Mouse (Mus musculus) olfactory bulb, adult 2 months (tissue): Measurements from ENCODE around the gene Marc2.

Experiments
- CTCF ChIP-seq: fragments of 200-500 bp; IDR thresholded peaks from 2 replicates; pipeline ENCODE4 v1.5.1; 2012; ENCODE audit warnings: low read depth, mild to moderate bottlenecking, low read length, moderate library complexity; ENCODE audit not compliant: insufficient read depth
- POLR2A ChIP-seq: fragments of 200-500 bp; IDR thresholded peaks from 2 replicates; pipeline ENCODE4 v1.6.1; 2012; ENCODE audit warnings: mild to moderate bottlenecking, low read depth, low read length, moderate library complexity; ENCODE audit not compliant: insufficient read depth

- TF ChIP-seq POLR2A (no peak), CTCF (peak; percentile 35; the same call in 1 of the 2 replicates)
These were observed 36.3 kb upstream of the Marc2 start, which contains the start of gene C130074G19Rik for GRCm38 (mm10) chr1:184882281-184883268.
